Mouse (Mus musculus) liver, adult 2 months (tissue): ENCODE measurements around the gene Mef2a. TPM values are rescaled to one million over a fixed set of nuclear protein-coding genes. Genes with fewer than 3 reads are reported as not detected.

Source experiments
- DNase-seq: peaks from one replicate; pipeline ENCODE4 v3.0.0-alpha.2; 2011; ENCODE audit warnings: low read depth, low spot score; ENCODE audit errors: extremely low read depth
- H3K27ac ChIP-seq: fragments of 200-500 bp; replicated peaks from 2 replicates; pipeline ENCODE4 v1.5.1; 2012; ENCODE audit warnings: low read depth, mild to moderate bottlenecking, control low read depth, inconsistent platforms, low read length; ENCODE audit not compliant: insufficient read depth
- H3K27me3 ChIP-seq: fragments of 200-500 bp; 2 replicates; pipeline ENCODE4 v1.6.1; 2012; ENCODE audit warnings: mild to moderate bottlenecking, moderate library complexity, low read length, inconsistent platforms; ENCODE audit not compliant: control insufficient read depth, insufficient read depth
- H3K36me3 ChIP-seq: fragments of 200-500 bp; 2 replicates; pipeline ENCODE4 v1.6.1; 2012; ENCODE audit warnings: low read length, inconsistent platforms; ENCODE audit not compliant: control insufficient read depth, insufficient read depth
- H3K4me1 ChIP-seq: fragments of 200-500 bp; 2 replicates; pipeline ENCODE4 v1.6.1; 2011; ENCODE audit warnings: low read length; ENCODE audit not compliant: control insufficient read depth, insufficient read depth
- H3K4me3 ChIP-seq: fragments of 200-500 bp; 2 replicates; pipeline ENCODE4 v1.5.1; 2011; ENCODE audit warnings: low read depth, mild to moderate bottlenecking, control low read depth, low read length, moderate library complexity; ENCODE audit not compliant: insufficient read depth
- H3K79me2 ChIP-seq: fragments of 200-500 bp; 2 replicates; pipeline ENCODE4 v1.6.1; 2012; ENCODE audit warnings: inconsistent platforms, mild to moderate bottlenecking, low read length, moderate library complexity; ENCODE audit not compliant: control insufficient read depth, insufficient read depth
- H3K9ac ChIP-seq: fragments of 200-500 bp; 2 replicates; pipeline ENCODE4 v1.6.1; 2012; ENCODE audit warnings: low read depth, mild to moderate bottlenecking, control low read depth, inconsistent platforms, low read length
- CTCF ChIP-seq: fragments of 200-500 bp; IDR thresholded peaks from 2 replicates; pipeline ENCODE4 v1.5.1; 2011; ENCODE audit warnings: low read depth, low read length, control low read depth
- POLR2A ChIP-seq: fragments of 200-500 bp; IDR thresholded peaks from 2 replicates; pipeline ENCODE4 v1.6.1; 2011; ENCODE audit warnings: low read length, control low read depth; ENCODE audit not compliant: insufficient read depth; ENCODE audit errors: extremely low read depth
- WGBS: fragments of 180-500 bp; shearing (Covaris S2); methylation state at CpG from one replicate; pipeline ENCODE4 v1.1.7; 2018; 5-methylcytosine and 5-hydroxymethylcytosine counted together
- polyA plus RNA-seq: library from polyadenylated mRNA; depleted of rRNA; stranded (reverse); fragments of >200 nt; gene quantifications from 2 replicates; pipeline ENCODE4 v1.2.3, GENCODE M21; 2012
- total RNA-seq: library from RNA; depleted of rRNA; stranded (reverse); fragments of >200 nt; gene quantifications from 2 replicates; pipeline ENCODE4 v1.2.3, GENCODE M21; 2014

Mef2a gene
- total and polyA plus RNA-seq, 2 experiments, result 12.0 to 24.8 TPM

- H3K4me3 ChIP-seq, result no peak overlapping the region
- TF ChIP-seq POLR2A, result no peak
- no peak for TF ChIP-seq CTCF
- no peak overlapping the region; the same call in none of the 2 replicates for H3K9ac ChIP-seq
- 67% methylated on average over 5 of the region's 5 CpGs for WGBS
- no peak for DNase-seq
- H3K27me3 ChIP-seq, result no peaks in the 10 kb centered on the region
- H3K27ac ChIP-seq, result peak overlapping the region; percentile 99
- peaks cover 7% of the 10 kb centered on the region for H3K79me2 ChIP-seq
- H3K4me1 ChIP-seq, result peaks cover 12% of the 10 kb centered on the region
- no peaks in the 10 kb centered on the region for H3K36me3 ChIP-seq
Measured at GRCm38 (mm10) chr7:67373975-67374374, 1.3 kb upstream of the Mef2a start.

DNA sequence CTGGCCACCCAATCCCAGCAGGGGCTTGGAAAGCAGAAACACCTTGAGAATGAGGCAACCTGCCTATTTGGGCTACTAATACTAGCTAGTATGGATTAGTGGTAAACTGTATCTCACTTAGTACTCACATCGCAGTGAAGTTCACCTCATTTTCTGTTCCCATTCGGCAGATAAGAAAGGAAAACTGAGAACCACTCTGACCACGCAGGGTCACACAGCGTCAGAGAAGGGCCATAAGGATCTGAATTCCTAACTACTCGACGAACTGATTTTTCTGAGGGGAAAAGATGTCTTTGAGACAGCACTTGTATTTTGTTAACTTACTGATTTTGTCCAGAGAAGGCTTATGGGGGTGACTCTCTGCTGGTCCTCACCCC is 914 bp upstream of the Mef2a start:
- Histone ChIP-seq H3K9ac (peak overlapping the region; percentile 74), H3K4me1 (peaks cover 14% of the 10 kb centered on the region), H3K4me3 (peak overlapping the region; percentile 100), H3K27ac (peak overlapping the region; percentile 99), H3K36me3 (no peaks in the 10 kb centered on the region), H3K79me2 (peaks cover 7% of the 10 kb centered on the region), H3K27me3 (no peaks in the 10 kb centered on the region)
- no peak for TF ChIP-seq CTCF
- no peak for TF ChIP-seq POLR2A
- no peak for DNase-seq
- WGBS, result 24% methylated on average over 6 of the region's 6 CpGs

GRCm38 (mm10) chr7:67371891-67372672 is 576 bp downstream of the Mef2a start:
- peak; percentile 69 for DNase-seq
- Histone ChIP-seq H3K9ac (peak overlapping the region; percentile 99), H3K36me3 (no peaks in the 10 kb centered on the region), H3K4me3 (peak overlapping the region; percentile 100), H3K27ac (peak overlapping the region; percentile 91), H3K4me1 (peaks cover 23% of the 10 kb centered on the region), H3K27me3 (no peaks in the 10 kb centered on the region), H3K79me2 (peaks cover 9% of the 10 kb centered on the region)
- TF ChIP-seq CTCF, result no peak
- TF ChIP-seq POLR2A, result no peak
- under 1% methylated on average over 59 of the region's 75 CpGs for WGBS

- H3K4me3 ChIP-seq, result peak overlapping the region; percentile 100
- TF ChIP-seq POLR2A (no peak), CTCF (no peak)
- H3K36me3 ChIP-seq, result no peaks in the 10 kb centered on the region
- H3K79me2 ChIP-seq, result peaks cover 15% of the 10 kb centered on the region
- peak; percentile 97 for DNase-seq
- 2% methylated on average over 10 of the region's 10 CpGs for WGBS
- H3K4me1 ChIP-seq, result peaks cover 24% of the 10 kb centered on the region
- no peaks in the 10 kb centered on the region for H3K27me3 ChIP-seq
- peak overlapping the region; percentile 91 for H3K27ac ChIP-seq
- peak overlapping the region; percentile 99 for H3K9ac ChIP-seq
Measured at GRCm38 (mm10) chr7:67371351-67371890, 1.2 kb downstream of the Mef2a start.

GRCm38 (mm10) chr7:67369645-67370044 is 3.0 kb downstream of the Mef2a start:
- 21% methylated on average over 4 of the region's 4 CpGs for WGBS
- TF ChIP-seq CTCF (no peak), POLR2A (no peak)
- Histone ChIP-seq H3K27me3 (no peaks in the 10 kb centered on the region), H3K79me2 (peaks cover 15% of the 10 kb centered on the region), H3K4me1 (peaks cover 26% of the 10 kb centered on the region), H3K9ac (no peak overlapping the region; the same call in 1 of the 2 replicates), H3K27ac (peak overlapping the region; percentile 49; the same call in 1 of the 2 replicates), H3K36me3 (no peaks in the 10 kb centered on the region), H3K4me3 (no peak overlapping the region)
- peak; percentile 67 for DNase-seq

DNA sequence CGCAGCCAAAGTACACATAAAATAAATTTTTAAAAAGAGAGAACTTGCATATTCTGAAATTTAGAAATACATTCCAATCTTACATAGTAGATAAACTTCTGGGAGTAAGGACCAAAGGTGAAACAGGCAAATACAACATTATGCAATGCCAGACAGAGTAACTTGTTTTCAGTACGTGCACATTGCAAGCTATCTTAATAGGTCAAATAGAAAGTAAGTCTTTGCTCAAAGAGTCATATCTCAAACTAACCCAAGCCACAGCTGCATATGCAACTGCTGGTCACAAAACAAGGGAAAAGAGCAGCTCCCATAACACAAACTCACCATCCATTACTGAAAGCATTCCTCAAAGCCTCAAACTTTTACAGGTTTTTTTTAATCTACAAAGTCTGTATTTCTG is 4.3 kb downstream of the Mef2a start:
- Histone ChIP-seq H3K4me3 (no peak overlapping the region), H3K27me3 (no peaks in the 10 kb centered on the region), H3K9ac (no peak overlapping the region), H3K79me2 (peaks cover 18% of the 10 kb centered on the region), H3K36me3 (no peaks in the 10 kb centered on the region), H3K4me1 (peaks cover 28% of the 10 kb centered on the region), H3K27ac (peak overlapping the region; percentile 78)
- no peak for TF ChIP-seq CTCF
- no peak for TF ChIP-seq POLR2A
- WGBS, result 24% methylated on average over 2 of the region's 2 CpGs
- DNase-seq, result peak; percentile 93
